ENCODE assay signal across 11 mouse cellular contexts in the genomic region with DNA sequence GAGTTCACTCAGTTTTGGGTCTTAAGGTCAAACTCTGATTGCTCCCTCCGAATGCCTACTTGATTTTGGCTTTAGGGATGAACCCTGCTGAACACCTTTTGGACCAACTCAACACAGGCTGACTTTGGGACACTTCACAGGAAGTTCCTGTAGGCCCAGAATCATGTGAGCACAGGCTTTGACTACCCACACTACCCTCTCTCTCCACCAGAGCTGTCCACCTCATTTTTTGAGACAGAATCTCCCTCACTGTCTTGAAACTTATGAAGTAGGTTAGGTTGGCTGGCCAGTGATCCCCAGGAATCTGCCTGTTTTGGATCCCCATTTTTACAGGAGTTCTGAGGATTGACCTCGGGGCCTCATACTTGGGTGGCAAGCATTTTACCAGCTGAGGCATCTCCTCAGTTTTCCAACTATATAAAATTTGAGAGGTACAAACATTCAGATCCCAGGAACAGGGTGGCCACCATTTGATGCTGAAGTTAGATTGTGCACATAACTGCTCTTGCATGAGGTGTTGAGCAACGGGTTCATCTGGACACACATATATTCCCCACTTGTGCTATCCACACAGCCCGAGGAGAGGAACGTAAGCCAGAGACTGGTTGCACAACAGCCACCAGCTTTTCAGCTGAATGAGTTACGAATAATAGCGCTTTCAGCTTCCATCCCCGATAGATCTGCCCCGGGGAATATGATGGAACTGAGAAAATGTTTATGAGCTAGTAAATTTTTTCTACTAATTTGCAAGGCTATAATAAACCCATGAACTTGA. TPM values are rescaled to one million over a fixed set of nuclear protein-coding genes. Genes with fewer than 3 reads are reported as not detected.
DNase-seq lines count a peak whose midpoint lies in the region; ATAC-seq and TF ChIP-seq lines count a peak whose summit lies in the region.
"Had no signal": no experiment of that assay in that cellular context is flagged by ENCODE, and none has a peak within 500 bp of the region (broad histone marks: within the 10 kb centered on the region; RNA-seq: fewer than 3 reads in every experiment).

No protein-coding gene starts in this region.

- no peak overlapping the region for H3K4me3 ChIP-seq in liver, embryonic 12.5 days
- no peak overlapping the region for H3K4me3 ChIP-seq in limb, embryonic 11.5 days (ENCODE audit: low read depth, low read length)
- H3K4me3 ChIP-seq in small intestine, adult 2 months (ENCODE audit: low read depth, low read length) = no peak overlapping the region
- H3K4me3 ChIP-seq: embryonic facial prominence, embryonic 12.5 days had no signal

- no peak overlapping the region for H3K4me2 ChIP-seq in liver, embryonic 12.5 days
- H3K4me2 ChIP-seq in limb, embryonic 11.5 days (ENCODE audit: low read depth, severe bottlenecking) = no peak overlapping the region
- H3K4me2 ChIP-seq: embryonic facial prominence, embryonic 12.5 days; hindbrain, embryonic 14.5 days had no signal

- 0 out of 2 replicates have a peak, but pooled peaks cover 3% of the 10 kb centered on the region for H3K27me3 ChIP-seq in liver, embryonic 12.5 days (replicated peaks)
- H3K27me3 ChIP-seq in limb, embryonic 11.5 days (ENCODE audit: control insufficient read depth, insufficient read depth, low read length) = no peaks in the 10 kb centered on the region
- H3K27me3 ChIP-seq in small intestine, adult 2 months (ENCODE audit: control insufficient read depth, insufficient read depth, low read length) = no peaks in the 10 kb centered on the region
- H3K27me3 ChIP-seq: embryonic facial prominence, embryonic 12.5 days had no signal

- no peak for ATAC-seq in CD4-positive, CD25-positive, alpha-beta regulatory T cell, adult 4 months
- no peak for ATAC-seq in liver, embryonic 12.5 days
- 0 out of 2 replicates have a peak, but pooled peaks have one; percentile 47 for ATAC-seq in limb, embryonic 11.5 days (ENCODE audit: insufficient number of reproducible peaks, low FRiP score, low TSS enrichment, low read depth)

- TF ChIP-seq POLR2A in small intestine, adult 2 months (IDR thresholded peaks at IDR 0.05; ENCODE audit: low read depth, low read length) = no peak

- 0 out of 2 replicates have a peak overlapping the region, but pooled peaks have one; percentile 7 for H3K27ac ChIP-seq in liver, embryonic 12.5 days
- no peak overlapping the region for H3K27ac ChIP-seq in limb, embryonic 11.5 days (replicated peaks; ENCODE audit: low read depth, low read length)
- H3K27ac ChIP-seq in small intestine, adult 2 months (ENCODE audit: insufficient read depth, low read depth, low read length) = 0 out of 2 replicates have a peak overlapping the region, but pooled peaks have one; percentile 6
- H3K27ac ChIP-seq: embryonic facial prominence, embryonic 12.5 days; hindbrain, embryonic 14.5 days had no signal

- H3K4me1 ChIP-seq in liver, embryonic 12.5 days = peaks cover 42% of the 10 kb centered on the region
- peaks cover 9% of the 10 kb centered on the region; the same call in 1 of the 2 replicates for H3K4me1 ChIP-seq in limb, embryonic 11.5 days (ENCODE audit: control insufficient read depth, insufficient read depth, low read length)
- H3K4me1 ChIP-seq in small intestine, adult 2 months (ENCODE audit: control insufficient read depth, insufficient read depth, insufficient read length, low read length) = no peaks in the 10 kb centered on the region

- DNase-seq in CD4-positive, CD25-positive, alpha-beta regulatory T cell, adult 2 months (ENCODE audit: low read depth, low spot score) = peak; percentile 19
- no peak for DNase-seq in liver
- no peak for DNase-seq in limb, embryonic 11.5 days (ENCODE audit: low spot score)
- DNase-seq in right cerebral cortex, postnatal 25 days = no peak
- DNase-seq in frontal cortex, postnatal 14 days (ENCODE audit: low spot score in 2 of 2) = no peak
- DNase-seq: gastrocnemius, postnatal 25 days had no signal

- WGBS in liver, embryonic 12.5 days (ENCODE audit: insufficient replicate concordance) = 59% methylated on average over 9 of the region's 9 CpGs
- 71% methylated on average over 9 of the region's 9 CpGs for WGBS in limb, embryonic 11.5 days
- 69% methylated on average over 9 of the region's 9 CpGs for WGBS in small intestine, adult 2 months

- H3K9me3 ChIP-seq in liver, embryonic 12.5 days (replicated peaks) = no peaks in the 10 kb centered on the region
- H3K9me3 ChIP-seq in limb, embryonic 11.5 days (ENCODE audit: control insufficient read depth, low read length) = no peaks in the 10 kb centered on the region
- H3K9me3 ChIP-seq: embryonic facial prominence, embryonic 12.5 days had no signal

- H3K36me3 ChIP-seq in liver, embryonic 12.5 days = no peaks in the 10 kb centered on the region
- no peaks in the 10 kb centered on the region for H3K36me3 ChIP-seq in limb, embryonic 11.5 days (ENCODE audit: control insufficient read depth, insufficient read depth, low read length)
- no peaks in the 10 kb centered on the region for H3K36me3 ChIP-seq in small intestine, adult 2 months (ENCODE audit: control insufficient read depth, insufficient read depth, low read length)
- H3K36me3 ChIP-seq: embryonic facial prominence, embryonic 12.5 days had no signal

- TF ChIP-seq CTCF in small intestine, adult 2 months (IDR thresholded peaks at IDR 0.05; ENCODE audit: extremely low read depth, insufficient read length, insufficient replicate concordance, low read depth, low read length) = no peak

- no peak overlapping the region for H3K9ac ChIP-seq in liver, embryonic 12.5 days
- H3K9ac ChIP-seq in limb, embryonic 11.5 days (ENCODE audit: low read length) = no peak overlapping the region
- H3K9ac ChIP-seq: embryonic facial prominence, embryonic 12.5 days; hindbrain, embryonic 14.5 days had no signal

RNA-seq across cellular contexts. Expression of a gene that starts 45.9 kb away (rescaled TPM):
- polyA plus RNA-seq in CD4-positive, CD25-positive, alpha-beta regulatory T cell, adult 4 months (2017; shearing (Covaris generic)) = not detected
- polyA plus RNA-seq in liver, embryonic 12.5 days (2016; fragmentation: Nextera tagmentation; extraction: Ambion mirVana) = not detected in 2 replicates
- polyA plus RNA-seq in limb, embryonic 11.5 days (2014; fragmentation: Nextera tagmentation; extraction: Ambion mirVana) = not detected in 2 replicates
- not detected in 2 replicates for polyA plus RNA-seq in small intestine, adult 2 months (2012; rRNA removed)
- polyA plus RNA-seq: embryonic facial prominence, embryonic 12.5 days; hindbrain, embryonic 14.5 days had no signal
